Mouse (Mus musculus): Measurements from ENCODE around the gene Prim1.

DNA sequence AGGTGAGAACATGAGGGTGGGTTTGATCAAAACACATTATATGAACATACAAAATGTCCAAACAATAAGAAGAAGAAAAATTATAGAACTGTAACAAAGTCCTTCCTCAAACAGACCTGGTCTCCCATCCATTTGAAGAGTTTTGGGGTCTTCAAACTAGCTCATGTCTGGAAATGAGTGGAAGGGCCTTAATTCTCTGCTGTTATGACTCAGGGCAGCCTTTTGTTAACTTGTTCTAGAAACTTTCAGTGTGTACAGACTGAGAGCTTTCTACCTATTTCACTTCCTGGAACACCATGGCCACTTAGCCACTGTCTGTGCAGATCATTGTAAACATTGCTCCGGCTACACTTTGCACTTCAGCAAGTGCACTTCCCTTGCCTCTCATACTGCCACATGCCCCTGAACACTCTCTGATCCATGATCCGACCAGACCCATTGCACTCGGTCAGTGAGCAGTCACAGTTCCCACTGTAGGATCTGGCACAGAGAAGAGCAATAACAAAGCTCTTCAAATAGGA lies 11.6 kb upstream of the Prim1 start:
- TF ChIP-seq POLR2A (IDR thresholded peaks at IDR 0.05; ENCODE audit: extremely low read depth, insufficient read depth, low read length) (no peak), CTCF (IDR thresholded peaks at IDR 0.05; ENCODE audit: extremely low read depth, insufficient read depth, low read length) (no peak)

Data from cortical plate, adult 2 months (tissue).